In the genomic region with DNA sequence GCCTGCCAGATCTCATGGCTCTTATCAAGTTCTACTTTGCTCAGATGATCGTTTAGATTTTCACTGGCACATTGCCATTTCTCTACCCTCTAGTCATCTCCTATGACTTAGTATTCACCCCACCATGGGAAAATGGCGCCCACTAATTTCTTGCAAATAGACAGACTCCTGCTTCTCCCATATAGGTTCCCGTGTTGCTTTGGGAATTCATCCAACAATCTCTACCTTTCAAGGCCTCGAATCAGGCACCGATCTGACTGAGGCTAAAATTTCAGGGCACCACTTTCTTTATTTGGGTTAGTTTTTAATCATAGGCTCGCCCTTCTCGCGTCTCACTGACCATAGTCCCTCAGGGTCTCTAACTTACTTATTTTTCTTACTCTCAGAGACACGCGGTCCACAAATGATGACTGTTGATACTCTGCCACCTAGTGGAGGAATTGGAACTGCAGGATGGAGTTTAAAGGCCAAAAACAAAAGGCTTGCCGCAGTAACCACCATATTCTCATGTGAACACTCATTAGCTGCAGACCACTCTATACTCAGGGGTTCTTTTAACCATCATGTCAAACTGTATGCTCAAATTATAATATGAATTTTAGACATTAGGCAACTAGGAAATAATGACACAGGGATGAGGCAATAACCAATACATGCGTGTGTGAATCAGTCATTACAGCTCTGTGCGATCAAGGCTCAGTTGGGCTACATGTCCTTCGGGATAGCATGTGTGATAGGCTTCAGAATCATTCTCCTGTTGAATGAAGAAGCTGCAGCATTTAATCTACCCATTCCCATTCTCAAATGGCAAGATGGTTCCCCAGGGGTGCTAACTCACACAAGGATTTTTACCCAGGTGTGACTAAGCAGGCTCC, we compare ENCODE assay signal across 9 mouse cellular contexts.
A peak's percentile ranks its signal among the peaks of the same experiment; 100 is the strongest.
DNase-seq lines count a peak whose midpoint lies in the region; ATAC-seq and TF ChIP-seq lines count a peak whose summit lies in the region.
"Had no signal": no experiment of that assay in that cellular context is flagged by ENCODE, and none has a peak within 500 bp of the region (broad histone marks: within the 10 kb centered on the region; RNA-seq: fewer than 3 reads in every experiment).

No protein-coding gene starts in this region.

- TF ChIP-seq CTCF in forebrain, postnatal 0 days (IDR thresholded peaks at IDR 0.05; ENCODE audit: low read depth): peak; percentile 77

- H3K4me2 ChIP-seq in forebrain, postnatal 0 days (ENCODE audit: low read depth): no peak overlapping the region
- no peak overlapping the region for H3K4me2 ChIP-seq in kidney, embryonic 16.5 days (replicated peaks; ENCODE audit: low read depth, low read length)
- H3K4me2 ChIP-seq in neural tube, embryonic 12.5 days (replicated peaks): no peak overlapping the region
- H3K4me2 ChIP-seq: embryonic facial prominence, embryonic 12.5 days had no signal

- no peaks in the 10 kb centered on the region for H3K27me3 ChIP-seq in forebrain, postnatal 0 days (ENCODE audit: insufficient read depth, low read length)
- H3K27me3 ChIP-seq in kidney, embryonic 16.5 days (ENCODE audit: insufficient read depth, low read length): peaks cover 9% of the 10 kb centered on the region; the same call in 1 of the 2 replicates
- no peaks in the 10 kb centered on the region for H3K27me3 ChIP-seq in neural tube, embryonic 12.5 days (replicated peaks)
- H3K27me3 ChIP-seq: embryonic facial prominence, embryonic 12.5 days had no signal

- no peak overlapping the region for H3K4me3 ChIP-seq in forebrain, postnatal 0 days (ENCODE audit: low read depth, low read length)
- no peak overlapping the region for H3K4me3 ChIP-seq in kidney, embryonic 16.5 days (ENCODE audit: low read length)
- H3K4me3 ChIP-seq in neural tube, embryonic 12.5 days: no peak overlapping the region
- H3K4me3 ChIP-seq: embryonic facial prominence, embryonic 12.5 days had no signal

- H3K27ac ChIP-seq in forebrain, postnatal 0 days (ENCODE audit: low read depth, low read length): no peak overlapping the region
- no peak overlapping the region for H3K27ac ChIP-seq in kidney, embryonic 16.5 days (ENCODE audit: low read length)
- no peak overlapping the region for H3K27ac ChIP-seq in neural tube, embryonic 12.5 days
- H3K27ac ChIP-seq: embryonic facial prominence, embryonic 12.5 days had no signal

- 52% methylated on average over 14 of the region's 14 CpGs for WGBS in forebrain, postnatal 0 days
- 51% methylated on average over 14 of the region's 14 CpGs for WGBS in kidney, embryonic 16.5 days
- WGBS in neural tube, embryonic 12.5 days: 56% methylated on average over 14 of the region's 14 CpGs

- no peaks in the 10 kb centered on the region for H3K36me3 ChIP-seq in forebrain, postnatal 0 days (ENCODE audit: insufficient read depth)
- H3K36me3 ChIP-seq in kidney, embryonic 16.5 days (ENCODE audit: insufficient read depth, low read length): no peaks in the 10 kb centered on the region
- no peaks in the 10 kb centered on the region for H3K36me3 ChIP-seq in neural tube, embryonic 12.5 days
- H3K36me3 ChIP-seq: embryonic facial prominence, embryonic 12.5 days had no signal

- peak; percentile 1 for DNase-seq in thymus, postnatal 25 days
- DNase-seq in thymus, adult 18-20 months: no peak
- DNase-seq in cerebellum, adult 8-10 months: peak; percentile 54
- peak; percentile 79 for DNase-seq in forebrain, postnatal 0 days
- peak; percentile 54 for DNase-seq in liver

- no peak overlapping the region for H3K9ac ChIP-seq in forebrain, postnatal 0 days
- no peak overlapping the region for H3K9ac ChIP-seq in kidney, embryonic 16.5 days (replicated peaks; ENCODE audit: low read length)
- no peak overlapping the region for H3K9ac ChIP-seq in neural tube, embryonic 12.5 days
- H3K9ac ChIP-seq: embryonic facial prominence, embryonic 12.5 days had no signal

- no peaks in the 10 kb centered on the region for H3K4me1 ChIP-seq in forebrain, postnatal 0 days (ENCODE audit: insufficient read depth)
- H3K4me1 ChIP-seq in kidney, embryonic 16.5 days (ENCODE audit: insufficient read depth, low read length): no peaks in the 10 kb centered on the region
- H3K4me1 ChIP-seq in neural tube, embryonic 12.5 days: no peaks in the 10 kb centered on the region
- H3K4me1 ChIP-seq: embryonic facial prominence, embryonic 12.5 days had no signal

- ATAC-seq in forebrain, postnatal 0 days: peak; percentile 51; the same call in 1 of the 2 replicates
- ATAC-seq in kidney, embryonic 16.5 days (ENCODE audit: low FRiP score, low TSS enrichment): peak; percentile 57; the same call in 1 of the 2 replicates
- peak; percentile 50; the same call in 1 of the 2 replicates for ATAC-seq in neural tube, embryonic 12.5 days (ENCODE audit: low FRiP score, low read depth)
- no peak for ATAC-seq in monocyte, adult 5-6 weeks (replicated peaks; ENCODE audit: insufficient number of reproducible peaks, low FRiP score, low TSS enrichment, poor library complexity, severe bottlenecking)

- H3K9me3 ChIP-seq in forebrain, postnatal 0 days (ENCODE audit: low read length): no peaks in the 10 kb centered on the region
- H3K9me3 ChIP-seq in kidney, embryonic 16.5 days (ENCODE audit: low read length): no peaks in the 10 kb centered on the region
- no peaks in the 10 kb centered on the region for H3K9me3 ChIP-seq in neural tube, embryonic 12.5 days
- H3K9me3 ChIP-seq: embryonic facial prominence, embryonic 12.5 days had no signal

Comparison
In these comparisons a context has a peak if more than half of its experiments do, and no peak if none do; other contexts are left out.
1. DNase-seq: peak in thymus, postnatal 25 days (single experiment), cerebellum, adult 8-10 months (single experiment), forebrain, postnatal 0 days (single experiment) and liver (single experiment); none in thymus, adult 18-20 months (0 of 2).